Mouse (Mus musculus) spleen, adult 2 months (tissue): ENCODE data around the gene Gm21992.

ENCODE experiments used
- CTCF ChIP-seq: fragments of 200-500 bp; IDR thresholded peaks from 2 replicates; pipeline ENCODE4 v1.5.1; 2011; ENCODE audit warnings: mild to moderate bottlenecking, inconsistent platforms; ENCODE audit not compliant: insufficient read depth, insufficient read length, insufficient replicate concordance; ENCODE audit errors: extremely low read depth
- POLR2A ChIP-seq: fragments of 200-500 bp; IDR thresholded peaks from 2 replicates; pipeline ENCODE4 v1.6.1; 2011; ENCODE audit warnings: low read depth, low read length, inconsistent platforms

- no peak for TF ChIP-seq CTCF
- no peak for TF ChIP-seq POLR2A
Measured at GRCm38 (mm10) chr19:4803283-4803682, 8.1 kb downstream of the Gm21992 start.
